Mouse (Mus musculus) myocyte (in vitro differentiated cells): Measurements from ENCODE around the gene Aifm1. TPM values are rescaled to one million over a fixed set of nuclear protein-coding genes. Genes with fewer than 3 reads are reported as not detected.
"Not testable (repeated sequence)": the region's sequence is repeated elsewhere in the genome, so short reads cannot be mapped to it uniquely, and the experiment has no call there.

Experiments
- H3K27me3 ChIP-seq: one replicate; pipeline ENCODE4 v1.6.1; 2011; ENCODE audit not compliant: control insufficient read depth, insufficient read depth, insufficient read length
- H3K36me3 ChIP-seq: one replicate; pipeline ENCODE4 v1.6.1; 2011; ENCODE audit not compliant: control insufficient read depth, insufficient read depth
- H3K4me2 ChIP-seq: one replicate; pipeline ENCODE4 v1.6.1; 2011; ENCODE audit warnings: low read depth, control low read depth
- H3K4me3 ChIP-seq: one replicate; pipeline ENCODE4 v1.5.1; 2011; ENCODE audit warnings: mild to moderate bottlenecking, control low read depth, moderate library complexity
- H3K79me2 ChIP-seq: one replicate; pipeline ENCODE4 v1.6.1; 2011; ENCODE audit not compliant: control insufficient read depth, insufficient read depth
- H3ac ChIP-seq: one replicate; pipeline ENCODE4 v1.6.1; 2011; ENCODE audit not compliant: control insufficient read depth, insufficient read length
- CEBPB ChIP-seq: IDR thresholded peaks from 2 replicates; pipeline ENCODE4 v1.6.1; 2011; ENCODE audit warnings: mild to moderate bottlenecking, moderate library complexity; ENCODE audit not compliant: poor library complexity, insufficient read depth, severe bottlenecking
- E2F4 ChIP-seq: IDR thresholded peaks from one replicate; pipeline ENCODE4 v1.6.1; 2011; ENCODE audit warnings: mild to moderate bottlenecking, control low read depth, moderate library complexity; ENCODE audit not compliant: insufficient read depth
- MAX ChIP-seq: IDR thresholded peaks from one replicate; pipeline ENCODE4 v1.6.1; 2011; ENCODE audit warnings: low read depth, mild to moderate bottlenecking, control low read depth
- MYOD1 ChIP-seq, 3 experiments: IDR thresholded peaks; one replicate each; pipeline ENCODE4 v1.6.1; 2011; ENCODE audit warnings: control low read depth in 2 of 3, low read depth in 2 of 3, mild to moderate bottlenecking in 2 of 3, moderate library complexity in 1 of 3; ENCODE audit not compliant: insufficient read length in 2 of 3, control insufficient read depth in 1 of 3
- MYOG ChIP-seq, 3 experiments: IDR thresholded peaks; one replicate each; pipeline ENCODE4 v1.6.1; 2011; ENCODE audit warnings: control low read depth in 2 of 3, low read depth in 2 of 3, mild to moderate bottlenecking in 2 of 3; ENCODE audit not compliant: insufficient read length in 2 of 3, control insufficient read depth in 1 of 3, insufficient read depth in 1 of 3
- POLR2A ChIP-seq: IDR thresholded peaks from one replicate; pipeline ENCODE4 v1.6.1; 2011; ENCODE audit warnings: low read depth, mild to moderate bottlenecking, control low read depth, moderate library complexity; ENCODE audit not compliant: insufficient read length
- POLR2AphosphoS2 ChIP-seq: IDR thresholded peaks from one replicate; pipeline ENCODE4 v1.6.1; 2011; ENCODE audit warnings: low read depth, control low read depth; ENCODE audit not compliant: insufficient read length
- REST ChIP-seq: IDR thresholded peaks from one replicate; pipeline ENCODE4 v1.6.1; 2011; ENCODE audit warnings: mild to moderate bottlenecking, control low read depth, moderate library complexity; ENCODE audit not compliant: insufficient read depth, insufficient read length
- SRF ChIP-seq: IDR thresholded peaks from one replicate; pipeline ENCODE4 v1.6.1; 2011; ENCODE audit warnings: low read depth; ENCODE audit not compliant: control insufficient read depth, insufficient read length
- TCF12 ChIP-seq: IDR thresholded peaks from one replicate; pipeline ENCODE4 v1.6.1; 2011; ENCODE audit warnings: mild to moderate bottlenecking, control low read depth; ENCODE audit not compliant: poor library complexity, insufficient read depth, severe bottlenecking
- TCF3 ChIP-seq: IDR thresholded peaks from one replicate; pipeline ENCODE4 v1.6.1; 2011; ENCODE audit warnings: low read depth, control low read depth; ENCODE audit not compliant: insufficient read length
- USF1 ChIP-seq: IDR thresholded peaks from one replicate; pipeline ENCODE4 v1.6.1; 2011; ENCODE audit warnings: low read depth, mild to moderate bottlenecking, control low read depth, moderate library complexity
- polyA plus RNA-seq: library from polyadenylated mRNA; unstranded; fragments of >200 nt; fragmentation: generic; extraction: Trizol; gene quantifications from one replicate; pipeline ENCODE4 v1.2.1, GENCODE M21; 2012; ENCODE audit warnings: missing spikeins

The Aifm1 gene
- polyA plus RNA-seq, 1 experiment, result 33.2 TPM

- Histone ChIP-seq H3K4me2 (no peak overlapping the region), H3K4me3 (no peak overlapping the region), H3K36me3 (no peaks in the 10 kb centered on the region), H3K27me3 (no peaks in the 10 kb centered on the region), H3ac (no peak overlapping the region), H3K79me2 (peaks cover 48% of the 10 kb centered on the region)
- no peak for TF ChIP-seq SRF
- TF ChIP-seq TCF12, result no peak
These were observed 68.7 kb downstream of the Aifm1 start for GRCm38 (mm10) chrX:48444677-48445076.

DNA sequence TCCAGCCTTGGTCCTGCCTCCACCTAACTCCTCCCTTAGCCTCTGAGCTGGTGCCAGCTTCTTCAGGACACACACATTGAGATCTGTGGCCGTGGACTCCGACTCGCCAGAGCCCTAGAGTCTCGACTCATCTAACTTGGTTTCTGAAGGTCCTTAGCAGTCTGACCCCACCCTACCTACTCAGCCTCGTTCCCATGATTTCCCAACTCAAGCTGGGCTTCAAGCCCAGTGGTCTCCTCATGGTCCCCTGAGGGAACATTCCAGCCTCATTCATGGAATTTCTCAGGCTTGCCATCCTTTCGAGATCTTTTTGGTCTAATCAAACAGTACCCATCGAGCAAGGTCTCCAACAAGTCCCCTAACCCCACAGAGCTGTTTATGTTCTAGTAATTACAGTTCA is 71.4 kb downstream of the Aifm1 start:
- Histone ChIP-seq H3K4me2 (no peak overlapping the region), H3K27me3 (no peaks in the 10 kb centered on the region), H3ac (no peak overlapping the region), H3K79me2 (peaks cover 44% of the 10 kb centered on the region), H3K36me3 (no peaks in the 10 kb centered on the region), H3K4me3 (no peak overlapping the region)
- TF ChIP-seq MYOD1 (IDR thresholded peaks at IDR 0.05; ENCODE audit: control insufficient read depth in 1 of 3, insufficient read length in 2 of 3, low read depth in 2 of 3) (no peak), TCF3 (no peak), SRF (no peak), MAX (no peak), CEBPB (no peak), MYOG (IDR thresholded peaks at IDR 0.05; ENCODE audit: control insufficient read depth in 1 of 3, insufficient read depth in 1 of 3, insufficient read length in 2 of 3, low read depth in 2 of 3) (no peak), TCF12 (no peak), USF1 (no peak), REST (no peak), POLR2AphosphoS2 (no peak)

GRCm38 (mm10) chrX:48441548-48441947 is 71.8 kb downstream of the Aifm1 start:
- Histone ChIP-seq H3K27me3 (no peaks in the 10 kb centered on the region), H3K79me2 (peaks cover 41% of the 10 kb centered on the region), H3K36me3 (no peaks in the 10 kb centered on the region), H3ac (no peak overlapping the region), H3K4me2 (no peak overlapping the region), H3K4me3 (no peak overlapping the region)
- TF ChIP-seq TCF3, result no peak
- TF ChIP-seq SRF, result no peak
- TF ChIP-seq CEBPB, result no peak
- TF ChIP-seq TCF12, result no peak
- no peak for TF ChIP-seq USF1
- no peak for TF ChIP-seq POLR2A
- no peak for TF ChIP-seq MYOG (IDR thresholded peaks at IDR 0.05; ENCODE audit: control insufficient read depth in 1 of 3, insufficient read depth in 1 of 3, insufficient read length in 2 of 3, low read depth in 2 of 3)
- no peak for TF ChIP-seq POLR2AphosphoS2
- TF ChIP-seq MAX, result no peak
- TF ChIP-seq MYOD1 (IDR thresholded peaks at IDR 0.05; ENCODE audit: control insufficient read depth in 1 of 3, insufficient read length in 2 of 3, low read depth in 2 of 3), result no peak
- no peak for TF ChIP-seq REST
- no peak for TF ChIP-seq E2F4

GRCm38 (mm10) chrX:48439036-48439435 is 74.3 kb downstream of the Aifm1 start:
- H3K4me3 ChIP-seq, result no peak overlapping the region
- TF ChIP-seq USF1 (no peak), CEBPB (no peak)
- peaks cover 41% of the 10 kb centered on the region for H3K79me2 ChIP-seq

DNA sequence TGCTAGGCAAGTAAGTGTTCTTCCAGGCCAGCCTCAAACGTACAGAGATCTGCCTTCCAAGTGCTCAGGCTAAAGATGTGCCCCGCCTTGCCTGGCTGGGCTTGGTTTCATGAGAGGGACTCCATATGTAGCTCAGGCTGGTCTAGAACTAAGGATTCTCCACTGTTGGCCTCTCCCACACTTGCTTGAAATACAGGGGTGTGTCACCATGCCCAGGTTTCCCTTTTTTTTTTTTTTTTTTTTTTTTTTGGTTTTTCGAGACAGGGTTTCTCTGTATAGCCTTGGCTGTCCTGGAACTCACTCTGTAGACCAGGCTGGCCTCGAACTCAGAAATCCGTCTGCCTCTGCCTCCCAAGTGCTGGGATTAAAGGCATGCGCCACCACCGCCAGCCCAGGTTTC is 77.3 kb downstream of the Aifm1 start:
- not testable (repeated sequence) for H3K4me2 ChIP-seq, H3K4me3 ChIP-seq, H3K36me3 ChIP-seq, H3K27me3 ChIP-seq, H3ac ChIP-seq
- peaks cover 41% of the 10 kb centered on the region for H3K79me2 ChIP-seq

More at GRCm38 (mm10) chrX:48439036-48439435, 74.3 kb downstream of the Aifm1 start:
- no peak overlapping the region for H3ac ChIP-seq
- H3K27me3 ChIP-seq, result no peaks in the 10 kb centered on the region
- H3K36me3 ChIP-seq, result no peaks in the 10 kb centered on the region
- no peak overlapping the region for H3K4me2 ChIP-seq

DNA sequence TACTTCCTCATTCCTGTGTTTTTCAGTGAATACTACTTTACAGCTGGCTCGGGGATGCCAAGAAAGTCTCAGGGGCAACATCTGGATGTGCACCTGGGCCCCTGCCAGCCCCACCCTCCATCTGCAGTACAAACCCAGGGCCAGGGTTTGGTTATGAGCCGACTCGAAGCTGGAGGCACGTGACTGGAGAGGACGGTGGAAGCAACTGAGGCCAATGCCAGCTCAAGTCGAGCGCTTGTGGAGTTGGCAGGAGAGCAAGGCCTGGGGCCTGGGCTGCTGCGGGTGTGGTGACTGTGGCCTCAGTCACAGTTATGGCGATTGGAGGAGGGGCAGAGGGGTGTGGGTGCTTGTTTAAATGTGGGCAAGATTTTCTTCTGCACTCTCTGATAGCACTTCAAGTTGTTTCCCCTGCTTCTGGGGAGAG is 77.9 kb downstream of the Aifm1 start:
- no peaks in the 10 kb centered on the region for H3K27me3 ChIP-seq
- no peak overlapping the region for H3ac ChIP-seq
- TF ChIP-seq TCF3 (no peak), MAX (no peak), REST (no peak), MYOG (IDR thresholded peaks at IDR 0.05; ENCODE audit: control insufficient read depth in 1 of 3, insufficient read depth in 1 of 3, insufficient read length in 2 of 3, low read depth in 2 of 3) (no peak), POLR2AphosphoS2 (no peak), CEBPB (no peak), USF1 (no peak), MYOD1 (IDR thresholded peaks at IDR 0.05; ENCODE audit: control insufficient read depth in 1 of 3, insufficient read length in 2 of 3, low read depth in 2 of 3) (no peak), TCF12 (no peak), SRF (no peak), POLR2A (no peak), E2F4 (no peak)
- H3K79me2 ChIP-seq, result peaks cover 37% of the 10 kb centered on the region
- H3K4me3 ChIP-seq, result no peak overlapping the region
- no peak overlapping the region for H3K4me2 ChIP-seq
- H3K36me3 ChIP-seq, result no peaks in the 10 kb centered on the region
